Mouse (Mus musculus) small intestine, adult 2 months (tissue): Measurements from ENCODE around the gene Gtf2f2. TPM values are rescaled to one million over a fixed set of nuclear protein-coding genes. Genes with fewer than 3 reads are reported as not detected.
"Not testable (repeated sequence)": the region's sequence is repeated elsewhere in the genome, so short reads cannot be mapped to it uniquely, and the experiment has no call there.

Experiments
- H3K27ac ChIP-seq: fragments of 200-500 bp; 2 replicates; pipeline ENCODE4 v1.5.1; 2012; ENCODE audit warnings: low read depth, low read length, control low read depth, inconsistent platforms; ENCODE audit not compliant: insufficient read depth
- H3K27me3 ChIP-seq: fragments of 200-500 bp; 2 replicates; pipeline ENCODE4 v1.6.1; 2012; ENCODE audit warnings: mild to moderate bottlenecking, moderate library complexity, low read length, inconsistent platforms; ENCODE audit not compliant: control insufficient read depth, insufficient read depth
- H3K36me3 ChIP-seq: fragments of 200-500 bp; 2 replicates; pipeline ENCODE4 v1.6.1; 2012; ENCODE audit warnings: mild to moderate bottlenecking, low read length, control low read depth, inconsistent platforms; ENCODE audit not compliant: control insufficient read depth, insufficient read depth
- H3K4me1 ChIP-seq: fragments of 200-500 bp; 2 replicates; pipeline ENCODE4 v1.6.1; 2012; ENCODE audit warnings: low read length, inconsistent platforms, mixed read lengths; ENCODE audit not compliant: control insufficient read depth, insufficient read depth, insufficient read length
- H3K4me3 ChIP-seq: fragments of 200-500 bp; 2 replicates; pipeline ENCODE4 v1.5.1; 2012; ENCODE audit warnings: low read depth, mild to moderate bottlenecking, control low read depth, inconsistent platforms, low read length, moderate library complexity
- CTCF ChIP-seq: fragments of 200-500 bp; IDR thresholded peaks from 2 replicates; pipeline ENCODE4 v1.5.1; 2012; ENCODE audit warnings: low read depth, mild to moderate bottlenecking, control low read depth, inconsistent platforms, low read length, moderate library complexity, mixed read lengths; ENCODE audit not compliant: insufficient replicate concordance, insufficient read length; ENCODE audit errors: extremely low read depth
- POLR2A ChIP-seq: fragments of 200-500 bp; IDR thresholded peaks from 2 replicates; pipeline ENCODE4 v1.6.1; 2012; ENCODE audit warnings: low read depth, mild to moderate bottlenecking, control low read depth, inconsistent platforms, low read length, moderate library complexity
- WGBS: fragments of 180-500 bp; shearing (Covaris S2); methylation state at CpG from one replicate; pipeline ENCODE4 v1.1.7; 2018; 5-methylcytosine and 5-hydroxymethylcytosine counted together
- polyA plus RNA-seq: library from polyadenylated mRNA; depleted of rRNA; stranded (reverse); fragments of >200 nt; gene quantifications from 2 replicates; pipeline ENCODE4 v1.2.3, GENCODE M21; 2012

Gene Gtf2f2
- polyA plus RNA-seq, 1 experiment = 0.72 TPM

DNA sequence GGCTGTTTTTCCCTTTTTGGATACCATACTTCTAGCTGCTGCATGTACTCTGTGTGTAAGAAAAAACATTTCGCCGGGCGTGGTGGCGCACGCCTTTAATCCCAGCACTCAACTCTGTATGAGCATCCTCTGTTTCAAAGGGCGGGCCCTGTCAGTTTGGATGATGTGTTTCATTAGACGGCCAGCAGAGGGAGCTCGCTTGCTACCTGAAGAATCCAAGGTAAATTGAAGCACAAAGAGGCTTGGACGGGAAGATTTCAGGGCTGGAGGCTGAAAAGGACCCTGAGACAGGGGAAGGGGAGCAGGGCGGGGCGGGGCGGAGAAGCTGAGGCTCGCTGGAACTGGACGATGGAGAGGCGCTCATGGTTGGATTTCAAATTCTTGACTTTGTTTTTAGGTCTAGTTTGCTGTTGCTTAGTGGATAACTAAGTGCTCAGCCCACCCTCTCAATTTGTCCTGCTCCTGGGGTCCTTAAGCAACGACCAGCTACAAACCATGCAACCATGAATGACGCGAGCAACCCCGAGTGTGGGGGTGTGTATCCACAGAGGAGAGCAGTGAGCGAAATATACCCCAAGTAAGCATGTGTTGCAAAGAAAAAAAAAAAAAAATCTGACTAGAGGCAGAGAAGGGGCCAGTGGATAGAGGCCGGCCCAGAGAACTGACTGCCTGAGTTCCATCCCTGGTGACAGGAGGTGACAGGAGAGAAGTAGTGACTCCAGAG, 134.2 kb downstream of the Gtf2f2 start:
- no peak overlapping the region for H3K27ac ChIP-seq
- TF ChIP-seq POLR2A (no peak), CTCF (peak; percentile 86; the same call in 1 of the 2 replicates)
- no peaks in the 10 kb centered on the region for H3K36me3 ChIP-seq
- H3K4me1 ChIP-seq = no peaks in the 10 kb centered on the region
- H3K27me3 ChIP-seq = no peaks in the 10 kb centered on the region
- 13% methylated on average over 21 of the region's 21 CpGs for WGBS
- no peak overlapping the region for H3K4me3 ChIP-seq

DNA sequence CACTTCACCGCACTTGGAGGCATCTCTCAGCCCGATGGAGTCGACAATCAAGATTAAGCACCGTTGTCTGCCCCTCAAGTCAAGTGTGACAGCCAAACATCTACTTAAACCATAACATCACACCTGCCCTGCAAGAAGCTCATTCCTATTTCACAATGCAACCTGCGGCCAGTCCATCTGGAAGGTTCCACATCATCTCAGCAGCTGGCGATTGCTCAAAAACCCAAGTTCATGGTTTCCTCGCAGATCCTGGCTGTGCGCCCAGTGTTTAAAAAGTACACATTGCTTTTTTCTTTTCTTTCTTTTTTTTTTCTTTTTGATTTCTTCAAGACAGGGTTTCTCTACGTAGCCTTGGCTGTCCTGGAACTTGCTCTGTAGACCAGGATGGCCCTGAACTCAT, 137.1 kb downstream of the Gtf2f2 start:
- TF ChIP-seq POLR2A = no peak
- TF ChIP-seq CTCF = no peak
- WGBS = 34% methylated on average over 9 of the region's 9 CpGs
- Histone ChIP-seq H3K27me3 (no peaks in the 10 kb centered on the region), H3K4me1 (no peaks in the 10 kb centered on the region), H3K36me3 (no peaks in the 10 kb centered on the region), H3K4me3 (no peak overlapping the region), H3K27ac (no peak overlapping the region)

DNA sequence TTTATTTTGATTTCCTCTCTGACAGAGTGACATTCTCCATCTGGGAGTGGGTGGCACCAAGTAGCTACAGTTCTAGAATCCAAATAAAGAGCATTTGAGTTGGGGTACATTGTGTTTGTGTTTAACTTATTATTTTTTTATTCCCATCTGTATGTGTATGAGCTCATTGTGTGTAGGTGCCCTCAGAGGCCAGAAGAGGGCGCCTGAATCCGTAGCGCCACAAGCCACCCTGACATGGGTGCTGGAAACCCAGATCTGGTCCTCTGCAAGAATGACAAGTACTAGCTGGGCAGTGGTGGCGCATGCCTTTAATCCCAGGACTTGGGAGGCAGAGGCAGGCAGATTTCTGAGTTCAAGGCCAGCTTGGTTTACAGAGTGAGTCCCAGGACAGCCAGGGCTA, 138.9 kb downstream of the Gtf2f2 start:
- Histone ChIP-seq H3K27me3 (no peaks in the 10 kb centered on the region), H3K27ac (no peak overlapping the region), H3K4me3 (no peak overlapping the region), H3K36me3 (no peaks in the 10 kb centered on the region), H3K4me1 (no peaks in the 10 kb centered on the region)
- TF ChIP-seq CTCF = no peak
- no peak for TF ChIP-seq POLR2A
- 96% methylated on average over 4 of the region's 4 CpGs for WGBS

DNA sequence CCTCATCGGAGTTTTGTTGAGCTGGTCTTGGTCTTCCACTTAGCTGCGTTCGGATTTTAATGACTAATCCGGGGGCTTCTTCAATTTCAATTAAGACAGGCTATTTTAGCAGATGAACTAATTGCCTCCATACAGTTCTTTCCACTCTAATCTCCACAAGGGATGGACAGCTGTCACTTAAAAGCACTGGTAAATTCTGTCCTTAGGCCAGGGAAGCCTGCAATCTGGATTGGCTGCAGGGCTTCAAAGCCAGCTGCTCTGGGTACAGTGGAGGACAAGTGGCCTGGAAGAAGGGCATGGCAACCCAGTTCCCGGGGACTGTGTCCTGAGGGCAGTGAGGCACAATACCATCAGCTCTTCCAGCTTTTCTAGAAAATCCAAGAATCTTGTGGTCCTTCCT, 139.6 kb downstream of the Gtf2f2 start:
- no peaks in the 10 kb centered on the region for H3K4me1 ChIP-seq
- H3K27ac ChIP-seq = no peak overlapping the region
- H3K27me3 ChIP-seq = no peaks in the 10 kb centered on the region
- TF ChIP-seq POLR2A (no peak), CTCF (no peak)
- no peak overlapping the region for H3K4me3 ChIP-seq
- 19% methylated on average over 4 of the region's 5 CpGs for WGBS
- H3K36me3 ChIP-seq = no peaks in the 10 kb centered on the region

DNA sequence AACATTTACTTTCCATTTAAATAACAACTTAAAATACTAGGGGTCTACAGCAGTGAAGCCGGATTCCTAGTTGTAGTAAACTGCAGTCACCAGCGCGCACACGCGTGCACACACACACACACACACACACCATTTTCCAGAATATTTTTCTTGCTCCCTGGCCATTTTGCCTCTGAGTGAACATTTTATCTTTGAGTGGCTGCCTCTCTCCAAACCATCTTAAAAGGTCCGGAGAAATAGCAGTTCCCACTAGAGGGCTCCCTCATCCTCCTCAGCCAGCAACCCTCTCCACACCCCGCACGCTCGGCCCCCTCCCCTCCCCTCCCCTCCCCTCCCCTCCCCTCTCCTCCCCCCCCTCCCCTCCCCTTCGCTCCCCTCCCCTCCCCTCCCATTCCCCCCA, 140.0 kb downstream of the Gtf2f2 start:
- no peak overlapping the region for H3K27ac ChIP-seq
- no peak for TF ChIP-seq POLR2A
- TF ChIP-seq CTCF = peak; percentile 17; the same call in 1 of the 2 replicates
- no peak overlapping the region for H3K4me3 ChIP-seq
- no peaks in the 10 kb centered on the region for H3K4me1 ChIP-seq
- WGBS = 36% methylated on average over 8 of the region's 10 CpGs
- no peaks in the 10 kb centered on the region for H3K27me3 ChIP-seq
- no peaks in the 10 kb centered on the region for H3K36me3 ChIP-seq

DNA sequence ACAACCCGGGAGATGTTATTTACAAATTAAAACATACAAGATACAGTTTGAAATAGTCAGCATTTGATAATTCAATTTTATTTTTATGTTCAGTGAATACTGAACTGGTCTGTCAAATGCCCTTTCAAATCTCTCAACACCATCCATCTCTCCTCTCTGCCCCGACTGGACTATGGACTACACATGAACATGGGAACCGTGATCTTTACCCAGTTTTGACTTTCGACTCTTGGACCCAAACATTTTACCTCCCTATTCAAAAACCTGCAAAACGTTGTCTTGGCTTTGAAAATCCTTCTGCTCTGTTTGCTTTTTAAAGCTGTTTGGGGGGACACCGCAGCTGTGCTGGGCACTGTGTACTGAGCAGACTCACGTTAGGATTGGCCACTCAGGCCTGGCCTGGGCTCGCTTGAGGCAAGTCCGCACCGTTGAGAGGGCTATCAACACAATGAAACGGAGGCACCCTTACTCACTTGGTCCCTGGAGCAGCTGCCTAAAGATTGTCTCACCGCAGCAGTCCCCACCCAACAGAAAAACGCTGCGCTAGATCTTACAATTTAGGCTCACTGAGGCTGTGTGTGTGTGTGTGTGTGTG, 140.8 kb downstream of the Gtf2f2 start:
- 79% methylated on average over 14 of the region's 14 CpGs for WGBS
- no peak for TF ChIP-seq CTCF
- no peak for TF ChIP-seq POLR2A
- Histone ChIP-seq H3K36me3 (no peaks in the 10 kb centered on the region), H3K4me3 (no peak overlapping the region), H3K27ac (no peak overlapping the region), H3K27me3 (no peaks in the 10 kb centered on the region), H3K4me1 (no peaks in the 10 kb centered on the region)

DNA sequence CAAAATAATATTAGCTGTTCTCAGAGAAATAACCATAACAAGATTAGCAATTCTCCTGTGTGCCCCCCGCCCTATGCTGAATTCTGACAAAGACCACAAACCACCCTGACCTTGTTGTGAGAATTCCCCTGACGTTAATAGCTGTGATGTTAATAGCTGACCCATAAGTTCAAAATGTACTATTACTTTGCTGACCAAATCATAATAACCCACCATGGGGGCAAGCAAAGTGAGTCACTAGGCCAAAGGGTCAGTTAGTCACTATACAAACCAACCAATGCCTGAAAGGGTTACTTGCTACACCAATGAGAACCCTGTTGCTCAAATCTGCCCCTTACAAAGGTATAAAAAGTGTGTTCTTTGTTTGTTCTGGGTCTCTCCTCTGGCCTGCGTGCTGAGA, 142.6 kb downstream of the Gtf2f2 start:
- WGBS = 88% methylated on average over 3 of the region's 3 CpGs
- not testable (repeated sequence) for H3K4me3 ChIP-seq, H3K4me1 ChIP-seq, H3K27ac ChIP-seq, H3K36me3 ChIP-seq, H3K27me3 ChIP-seq
